Mouse (Mus musculus) intestine, embryonic 14.5 days (tissue): ENCODE data around the gene Adamtsl2. TPM values are rescaled to one million over a fixed set of nuclear protein-coding genes. Genes with fewer than 3 reads are reported as not detected.

ENCODE experiments used
- ATAC-seq: fragments of 200-750 bp; cut with Nextera tagmentation; replicated peaks from 2 replicates; pipeline ENCODE4 v1.8.0; 2017; ENCODE audit warnings: low read depth, moderate number of reproducible peaks, moderate TSS enrichment, moderate library complexity; ENCODE audit not compliant: low FRiP score, low TSS enrichment
- DNase-seq: peaks from one replicate; pipeline ENCODE4 v3.0.0-alpha.2; 2018; ENCODE audit warnings: low spot score
- H3K27ac ChIP-seq: fragments of 300-500 bp; sonication (generic); 2 replicates; pipeline ENCODE4 v1.5.1; 2014; ENCODE audit warnings: low read depth, mild to moderate bottlenecking, control low read depth
- H3K27me3 ChIP-seq: fragments of 300-500 bp; sonication (generic); replicated peaks from 2 replicates; pipeline ENCODE4 v1.6.1; 2014; ENCODE audit warnings: low read length, control low read depth; ENCODE audit not compliant: control insufficient read depth, insufficient read depth
- H3K36me3 ChIP-seq: fragments of 300-500 bp; sonication (generic); 2 replicates; pipeline ENCODE4 v1.6.1; 2014; ENCODE audit warnings: low read length, control low read depth; ENCODE audit not compliant: control insufficient read depth, insufficient read depth
- H3K4me1 ChIP-seq: fragments of 300-500 bp; sonication (generic); replicated peaks from 2 replicates; pipeline ENCODE4 v1.6.1; 2014; ENCODE audit warnings: low read length, control low read depth, mixed read lengths; ENCODE audit not compliant: control insufficient read depth, insufficient read depth
- H3K4me2 ChIP-seq: fragments of 300-500 bp; sonication (generic); 2 replicates; pipeline ENCODE4 v1.6.1; 2014; ENCODE audit warnings: low read length
- H3K4me3 ChIP-seq: fragments of 300-500 bp; sonication (generic); 2 replicates; pipeline ENCODE4 v1.5.1; 2014; ENCODE audit warnings: low read depth, low read length, control low read depth, mixed read lengths
- H3K9ac ChIP-seq: fragments of 300-500 bp; sonication (generic); 2 replicates; pipeline ENCODE4 v1.6.1; 2014; ENCODE audit warnings: mild to moderate bottlenecking, low read length
- H3K9me3 ChIP-seq: fragments of 300-500 bp; sonication (generic); 2 replicates; pipeline ENCODE4 v1.6.1; 2016; ENCODE audit warnings: low read length, control low read depth; ENCODE audit not compliant: control insufficient read depth
- WGBS: fragments of 180-500 bp; shearing (Covaris S2); extraction: QIAGEN DNeasy Blood & Tissue Kit; methylation state at CpG from one replicate; pipeline ENCODE4 v1.1.7; 2014; 5-methylcytosine and 5-hydroxymethylcytosine counted together
- polyA plus RNA-seq: library from polyadenylated mRNA; unstranded; fragments of >200 nt; fragmentation: Nextera tagmentation; extraction: Ambion mirVana; gene quantifications from 2 replicates; pipeline ENCODE4 v1.2.1, GENCODE M21; 2014

Gene Adamtsl2
- polyA plus RNA-seq, result 2.0 TPM in 2 replicates

DNA sequence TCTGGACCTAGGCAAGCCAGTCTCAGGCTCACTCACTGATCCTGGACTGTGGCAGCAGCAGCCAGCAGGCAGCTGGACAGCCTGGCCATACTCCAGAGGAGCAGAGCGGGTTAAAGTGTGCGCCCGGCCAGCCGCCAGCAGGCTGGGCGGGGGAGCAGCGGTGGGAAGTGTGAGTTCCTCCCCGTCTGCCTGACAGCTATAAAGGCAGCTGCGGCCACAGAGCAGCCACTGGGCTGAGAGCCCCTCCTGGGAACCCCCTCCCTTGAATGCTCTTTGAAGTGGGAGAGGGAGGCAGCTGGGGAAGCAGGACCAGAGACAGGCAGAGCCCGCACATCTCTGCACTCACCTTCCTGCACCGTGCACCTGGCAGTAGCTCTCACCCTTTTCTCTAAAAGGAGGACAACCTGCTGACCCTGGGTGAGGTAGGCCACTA is at the start of gene Adamtsl2:
Gene Adamtsl2, plus strand, starts transcription at position 228 of the 433 bp plus-strand sequence.
- H3K27ac ChIP-seq, result no peak within 1 kb of the TSS
- H3K4me1 ChIP-seq, result peaks cover 31% of the 10 kb centered on the region
- peak; percentile 63 for ATAC-seq

GRCm38 (mm10) chr2:27032361-27032760 is 46.8 kb upstream of the Adamtsl2 start:
- Histone ChIP-seq H3K9me3 (no peaks in the 10 kb centered on the region), H3K4me3 (no peak overlapping the region), H3K4me2 (no peak overlapping the region), H3K36me3 (no peaks in the 10 kb centered on the region), H3K4me1 (peaks cover 5% of the 10 kb centered on the region; the same call in 1 of the 2 replicates), H3K27me3 (no peaks in the 10 kb centered on the region), H3K9ac (no peak overlapping the region), H3K27ac (no peak overlapping the region)
- WGBS, result 52% methylated on average over 2 of the region's 2 CpGs
- DNase-seq (no peak), ATAC-seq (no peak)

More for the DNA sequence above, at the start of gene Adamtsl2:
- WGBS, result under 1% methylated on average over 10 of the region's 10 CpGs
- H3K4me2 ChIP-seq, result peak within 1 kb of the TSS; percentile 20; the same call in 1 of the 2 replicates
- peak; percentile 78 for DNase-seq
- H3K9me3 ChIP-seq, result no peaks in the 10 kb centered on the region
- no peak within 1 kb of the TSS for H3K4me3 ChIP-seq
- H3K36me3 ChIP-seq, result no peaks in the 10 kb centered on the region
- H3K27me3 ChIP-seq, result no peaks in the 10 kb centered on the region
- no peak within 1 kb of the TSS for H3K9ac ChIP-seq

- ATAC-seq (no peak), DNase-seq (no peak)
- H3K4me3 ChIP-seq, result no peak overlapping the region
- no peaks in the 10 kb centered on the region for H3K27me3 ChIP-seq
- no peaks in the 10 kb centered on the region for H3K4me1 ChIP-seq
- no peak overlapping the region for H3K9ac ChIP-seq
- H3K9me3 ChIP-seq, result no peaks in the 10 kb centered on the region
- no peak overlapping the region for H3K27ac ChIP-seq
- H3K4me2 ChIP-seq, result no peak overlapping the region
- WGBS, result 75% methylated on average over 3 of the region's 3 CpGs
- no peaks in the 10 kb centered on the region for H3K36me3 ChIP-seq
Measured at GRCm38 (mm10) chr2:27036003-27036402, 43.2 kb upstream of the Adamtsl2 start.

DNA sequence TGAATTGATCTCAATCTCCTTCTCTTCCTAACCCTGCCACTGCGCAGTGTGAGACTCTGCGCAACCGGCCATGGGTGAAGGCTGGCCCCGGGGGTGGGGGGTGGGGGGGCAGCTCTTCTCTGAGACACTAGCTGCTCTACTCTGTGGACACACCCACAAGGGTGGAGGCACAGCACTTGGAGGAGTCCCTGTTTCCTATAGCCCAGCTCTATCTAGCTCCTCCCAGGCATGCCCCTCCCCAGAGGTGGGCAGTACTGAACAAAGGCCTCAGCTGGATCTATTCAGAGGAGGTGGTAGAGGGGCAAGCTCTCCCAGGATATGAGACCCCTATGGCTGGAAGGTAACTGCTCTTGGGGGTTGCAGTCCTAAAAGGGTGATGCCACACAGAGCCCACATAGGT is 42.2 kb upstream of the Adamtsl2 start:
- no peaks in the 10 kb centered on the region for H3K36me3 ChIP-seq
- no peaks in the 10 kb centered on the region for H3K27me3 ChIP-seq
- no peak overlapping the region for H3K4me2 ChIP-seq
- H3K9ac ChIP-seq, result no peak overlapping the region
- ATAC-seq, result no peak
- 68% methylated on average over 4 of the region's 4 CpGs for WGBS
- no peaks in the 10 kb centered on the region for H3K4me1 ChIP-seq
- no peak overlapping the region for H3K4me3 ChIP-seq
- no peak overlapping the region for H3K27ac ChIP-seq
- no peak for DNase-seq
- H3K9me3 ChIP-seq, result no peaks in the 10 kb centered on the region

- DNase-seq (peak; percentile 85), ATAC-seq (no peak; the same call in 1 of the 2 replicates)
- no peaks in the 10 kb centered on the region for H3K4me1 ChIP-seq
- 1% methylated on average over 3 of the region's 3 CpGs for WGBS
- no peak overlapping the region for H3K27ac ChIP-seq
- H3K9ac ChIP-seq, result no peak overlapping the region
- no peak overlapping the region for H3K4me3 ChIP-seq
- no peaks in the 10 kb centered on the region for H3K9me3 ChIP-seq
- H3K27me3 ChIP-seq, result no peaks in the 10 kb centered on the region
- H3K4me2 ChIP-seq, result no peak overlapping the region
- no peaks in the 10 kb centered on the region for H3K36me3 ChIP-seq
Measured at GRCm38 (mm10) chr2:27038596-27038995, 40.6 kb upstream of the Adamtsl2 start.

DNA sequence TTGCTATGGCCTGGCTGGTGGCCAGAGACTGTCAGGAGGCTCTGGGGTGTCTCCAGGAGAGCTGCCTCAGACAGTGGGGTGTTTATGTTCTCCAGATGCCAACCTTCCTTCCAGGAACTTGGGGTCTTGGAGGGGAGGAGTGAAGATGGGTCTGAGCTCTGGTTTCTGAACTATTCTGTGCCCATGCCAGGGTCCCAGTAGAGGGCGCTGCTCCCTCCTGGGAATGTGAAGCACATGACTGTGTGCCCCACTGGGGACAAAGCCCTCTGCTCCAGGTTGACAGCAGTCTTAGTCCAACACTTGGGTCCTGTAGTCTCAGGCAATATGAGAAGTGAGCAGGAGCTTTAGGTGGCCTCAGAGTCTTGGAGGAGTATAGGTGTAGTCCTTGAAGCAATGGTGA is 39.9 kb upstream of the Adamtsl2 start:
- no peaks in the 10 kb centered on the region for H3K27me3 ChIP-seq
- ATAC-seq (no peak), DNase-seq (no peak)
- no peak overlapping the region for H3K9ac ChIP-seq
- H3K4me1 ChIP-seq, result no peaks in the 10 kb centered on the region
- H3K9me3 ChIP-seq, result no peaks in the 10 kb centered on the region
- H3K27ac ChIP-seq, result no peak overlapping the region
- no peak overlapping the region for H3K4me2 ChIP-seq
- H3K4me3 ChIP-seq, result no peak overlapping the region
- WGBS, result 10% methylated on average over 1 of the region's 1 CpGs
- H3K36me3 ChIP-seq, result no peaks in the 10 kb centered on the region

GRCm38 (mm10) chr2:27042131-27042844 is 36.9 kb upstream of the Adamtsl2 start:
- Histone ChIP-seq H3K9ac (no peak overlapping the region), H3K4me2 (no peak overlapping the region), H3K27ac (no peak overlapping the region), H3K9me3 (no peaks in the 10 kb centered on the region), H3K4me1 (peaks cover 5% of the 10 kb centered on the region; the same call in 1 of the 2 replicates), H3K27me3 (no peaks in the 10 kb centered on the region), H3K4me3 (no peak overlapping the region), H3K36me3 (no peaks in the 10 kb centered on the region)
- 72% methylated on average over 8 of the region's 8 CpGs for WGBS
- DNase-seq, result no peak
- no peak for ATAC-seq

DNA sequence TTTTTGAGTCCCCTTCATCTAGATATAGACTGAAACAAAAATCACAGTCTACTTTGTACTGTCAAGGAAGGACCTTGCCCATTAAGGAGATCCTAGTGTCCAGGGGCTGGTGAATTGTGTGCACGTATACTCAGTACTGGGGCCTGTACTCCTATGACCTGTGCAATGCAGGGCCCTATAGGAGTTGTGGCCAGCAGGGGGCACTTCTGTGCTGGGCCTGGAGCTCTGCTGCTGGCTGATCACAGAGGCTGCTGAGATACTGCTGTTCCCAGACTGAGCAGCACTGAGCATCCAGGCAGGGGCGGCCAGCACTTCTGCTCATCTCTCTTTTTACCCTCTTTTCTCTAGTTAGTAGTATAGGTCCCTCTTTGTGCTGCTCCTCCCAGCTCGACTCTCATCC is 35.7 kb upstream of the Adamtsl2 start:
- peak; percentile 84 for ATAC-seq
- 20% methylated on average over 3 of the region's 3 CpGs for WGBS
- Histone ChIP-seq H3K36me3 (no peaks in the 10 kb centered on the region), H3K27ac (no peak overlapping the region), H3K4me3 (no peak overlapping the region), H3K27me3 (no peaks in the 10 kb centered on the region), H3K9me3 (no peaks in the 10 kb centered on the region), H3K4me1 (peaks cover 5% of the 10 kb centered on the region; the same call in 1 of the 2 replicates), H3K9ac (no peak overlapping the region), H3K4me2 (no peak overlapping the region)
- DNase-seq, result peak; percentile 90

GRCm38 (mm10) chr2:27044166-27044565 is 35.0 kb upstream of the Adamtsl2 start:
- H3K9ac ChIP-seq, result no peak overlapping the region
- H3K4me3 ChIP-seq, result no peak overlapping the region
- DNase-seq, result no peak
- WGBS, result 81% methylated on average over 4 of the region's 4 CpGs
- ATAC-seq, result no peak
- no peaks in the 10 kb centered on the region for H3K27me3 ChIP-seq
- peaks cover 5% of the 10 kb centered on the region; the same call in 1 of the 2 replicates for H3K4me1 ChIP-seq
- no peaks in the 10 kb centered on the region for H3K9me3 ChIP-seq
- no peak overlapping the region for H3K27ac ChIP-seq
- no peaks in the 10 kb centered on the region for H3K36me3 ChIP-seq
- H3K4me2 ChIP-seq, result no peak overlapping the region
